Mouse (Mus musculus) gastrocnemius, postnatal 14 days (tissue): ENCODE measurements around the gene Srpr. TPM values are rescaled to one million over a fixed set of nuclear protein-coding genes. Genes with fewer than 3 reads are reported as not detected.

ENCODE experiments used
- DNase-seq: peaks from one replicate; pipeline ENCODE4 v3.0.0; 2021; ENCODE audit warnings: mixed read lengths
- intact Hi-C: fragments of 180-260 bp; cut with DNase I; formaldehyde crosslinking; loops from one replicate; pipeline ENCODE4 v1.15.1; 2025; ENCODE audit warnings: low total_unique reads
- long read RNA-seq, 2 experiments: library from polyadenylated mRNA; stranded (forward); transcript quantifications; one replicate each; pipeline ENCODE4 v2.0.0; 2021
- total RNA-seq, 2 experiments: library from RNA; stranded (reverse); gene quantifications; 2 replicates each; pipeline ENCODE4 v1.2.3; 2021

Gene Srpr
- total RNA-seq = 100 to 1,000 TPM; 167 to 168 TPM
- long read RNA-seq, experiment 1, transcript Srpr-201 (14 exons, 2,993 nt) = major isoform, 247 of 283 reads
- long read RNA-seq, experiment 1, partial matches to known transcripts = 25 of 283 reads
- long read RNA-seq, experiment 1, other reads (novel, unspliced or antisense) = 11 of 283 reads
- long read RNA-seq, experiment 2, transcript Srpr-201 (14 exons, 2,993 nt) = major isoform, 364 of 400 reads
- long read RNA-seq, experiment 2, partial matches to known transcripts = 25 of 400 reads
- long read RNA-seq, experiment 2, other reads (novel, unspliced or antisense) = 11 of 400 reads

DNA sequence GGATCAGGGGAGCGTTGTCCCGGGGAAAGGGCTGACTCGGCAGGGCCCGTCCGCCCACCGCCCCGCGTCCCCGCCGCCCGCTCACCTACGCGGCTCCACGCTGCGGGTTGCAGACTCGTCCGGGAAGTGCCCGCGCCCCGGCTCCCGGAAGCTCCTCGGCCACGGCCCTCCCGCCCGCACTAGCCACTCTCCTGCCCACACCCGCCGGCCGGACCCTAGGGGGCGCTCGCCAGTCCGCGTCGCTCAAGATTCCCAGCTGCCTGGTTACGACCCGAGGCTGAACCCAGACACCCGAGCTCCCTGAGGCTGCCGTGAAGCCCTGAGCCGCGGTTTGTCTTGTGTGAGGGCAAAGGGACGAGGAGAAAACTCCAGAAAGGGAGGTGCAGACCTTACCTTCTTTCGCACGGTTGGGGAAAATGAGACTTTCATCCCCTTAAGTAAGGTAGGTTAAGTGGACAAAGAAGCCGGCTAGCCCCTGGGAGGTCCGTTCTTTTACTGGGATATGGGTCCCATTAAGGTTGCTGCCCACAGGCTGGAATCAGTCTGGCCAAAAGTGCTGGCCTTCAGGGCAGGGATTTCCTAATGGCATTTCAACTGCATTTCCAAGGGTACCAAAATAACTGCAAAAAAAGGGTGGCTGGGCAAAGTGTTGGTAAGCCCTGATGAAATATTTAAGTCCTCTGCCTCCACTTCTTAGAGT lies at the start of gene Srpr, which contains the start of gene Tirap:
Srpr (plus strand) TSS at position 404 of the 700 bp plus-strand sequence.
Tirap (minus strand) TSS at position 520 of the 700 bp plus-strand sequence.
- intact Hi-C loops = no loop called here
- peak; percentile 95 for DNase-seq

- no peak for DNase-seq
- intact Hi-C loops = no loop called here
Measured at GRCm38 (mm10) chr9:35152923-35153322, 47.1 kb upstream of the Srpr start.

GRCm38 (mm10) chr9:35156002-35156710 lies 43.8 kb upstream of the Srpr start:
- intact Hi-C loops = no loop called here
- peak; percentile 69 for DNase-seq

DNA sequence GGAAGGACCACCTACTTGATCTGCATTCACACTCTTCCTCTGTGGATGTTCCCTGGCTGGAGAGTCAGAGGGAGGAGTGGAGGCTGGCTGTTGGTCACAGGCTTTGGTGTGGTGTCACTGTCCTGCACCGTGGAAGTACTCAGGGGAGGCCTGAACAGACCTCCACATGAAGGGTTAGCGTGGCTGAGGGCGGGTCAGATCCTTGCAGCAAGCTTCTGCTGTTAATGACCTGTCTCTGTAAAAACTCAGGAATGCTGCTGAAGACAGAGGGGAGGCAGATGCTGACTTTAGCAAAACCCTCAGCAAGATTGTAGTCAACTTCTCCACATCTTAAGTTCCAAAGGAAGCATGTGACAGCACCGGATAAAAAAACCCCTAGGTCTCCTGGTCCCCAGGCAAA lies 43.1 kb upstream of the Srpr start:
- DNase-seq = no peak
- intact Hi-C loops = no loop called here

GRCm38 (mm10) chr9:35158477-35158876 lies 41.5 kb upstream of the Srpr start:
- intact Hi-C loops = no loop called here
- no peak for DNase-seq

- no peak for DNase-seq
- intact Hi-C loops = loop anchor here (5.0 kb wide), 1 partner anchor 178 kb away; no protein-coding TSS in a partner anchor
Measured at GRCm38 (mm10) chr9:35160662-35161061, 39.3 kb upstream of the Srpr start.

DNA sequence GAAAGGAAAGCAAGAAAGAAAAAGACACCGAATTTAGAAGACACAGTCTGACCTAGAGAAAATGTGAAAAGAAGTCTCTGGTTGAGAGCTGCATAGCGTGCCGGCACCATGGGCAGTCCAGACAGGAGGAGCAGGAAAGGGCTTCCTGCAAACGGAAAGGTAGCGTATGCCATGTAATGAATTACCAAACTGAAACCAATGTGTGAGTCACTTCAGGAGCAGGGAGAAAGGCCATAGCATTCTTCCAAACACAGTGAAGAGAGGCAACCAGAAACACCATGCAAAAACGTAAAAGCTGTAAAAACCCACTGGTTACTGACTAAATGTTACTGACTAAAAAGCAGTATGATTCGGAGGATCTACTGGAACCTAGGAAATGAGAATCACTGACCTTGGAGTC lies 38.3 kb upstream of the Srpr start:
- intact Hi-C loops = loop anchor here (5.0 kb wide), 1 partner anchor 179 kb away; no protein-coding TSS in a partner anchor
- DNase-seq = no peak

DNA sequence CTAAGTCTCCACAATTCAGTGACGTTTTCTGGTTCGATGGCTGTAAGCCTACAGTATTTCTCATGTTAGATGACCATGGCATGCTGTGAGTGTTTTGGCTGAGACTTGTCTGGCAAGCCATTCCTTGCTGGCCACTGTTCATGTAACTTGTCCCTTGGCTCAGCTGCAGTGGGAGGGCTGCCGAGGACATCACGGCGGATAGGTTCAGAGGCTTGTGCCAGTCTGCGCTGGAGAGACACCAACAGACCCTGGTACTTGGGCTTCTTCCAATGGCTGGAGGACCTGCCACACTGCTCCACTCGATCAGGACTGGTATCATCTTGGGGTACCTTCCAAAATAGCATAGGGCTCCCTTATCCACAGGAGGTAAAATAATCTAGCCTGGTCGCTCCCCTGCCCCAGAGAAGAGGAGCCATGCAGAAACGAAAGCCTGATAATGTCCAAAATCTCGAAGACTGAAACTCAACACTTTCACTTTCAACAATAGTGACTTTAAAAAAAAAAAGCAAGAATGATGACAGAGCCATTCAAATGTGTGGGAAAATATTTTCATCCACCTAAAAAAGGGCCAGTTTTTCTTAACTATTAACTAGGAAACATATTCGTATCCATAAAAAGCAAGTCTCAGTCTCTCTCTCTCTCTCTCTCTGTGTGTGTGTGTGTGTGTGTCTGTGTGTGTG lies 36.8 kb upstream of the Srpr start:
- DNase-seq = peak; percentile 73
- intact Hi-C loops = loop anchor here (5.0 kb wide), 1 partner anchor 181 kb away; no protein-coding TSS in a partner anchor

DNA sequence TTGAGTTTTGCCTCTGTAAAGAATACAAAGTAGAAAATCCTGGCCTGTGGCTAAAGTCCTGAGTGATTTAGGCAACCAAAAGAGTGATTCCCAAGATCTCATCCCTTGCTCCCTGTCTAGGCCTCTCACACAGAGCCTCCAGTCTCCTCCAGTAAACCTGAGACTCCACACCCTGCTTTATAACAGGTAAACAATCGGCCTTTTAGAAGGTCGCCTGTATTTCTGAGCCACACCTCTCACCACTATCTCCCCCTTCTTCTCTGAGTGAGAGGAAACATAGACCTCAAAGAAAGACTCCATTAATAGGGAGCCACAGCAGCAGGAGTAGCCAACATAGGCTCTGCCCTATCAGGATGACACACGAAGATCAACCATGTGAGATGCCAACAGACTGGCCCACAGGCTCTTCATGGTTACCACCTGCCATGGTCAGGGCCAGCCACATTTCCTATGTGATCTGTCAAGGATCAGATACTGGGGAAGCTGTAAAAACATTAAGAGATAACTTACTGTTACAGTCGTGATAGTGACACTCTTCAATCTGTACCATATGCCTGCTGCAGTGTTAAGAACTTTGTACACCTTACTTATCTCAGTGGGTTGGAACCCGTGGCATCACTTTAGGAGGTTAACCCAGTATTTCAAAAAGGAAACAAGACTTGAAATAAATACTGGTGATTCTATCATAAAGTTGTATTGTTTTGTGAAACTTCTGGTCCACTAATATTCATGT lies 35.7 kb upstream of the Srpr start:
- intact Hi-C loops = loop anchor here (5.0 kb wide), 1 partner anchor 182 kb away; no protein-coding TSS in a partner anchor
- DNase-seq = no peak

- no peak for DNase-seq
- intact Hi-C loops = loop anchor here (5.0 kb wide), 1 partner anchor 134 kb away; no protein-coding TSS in a partner anchor
Measured at GRCm38 (mm10) chr9:35166144-35166797, 33.7 kb upstream of the Srpr start.

DNA sequence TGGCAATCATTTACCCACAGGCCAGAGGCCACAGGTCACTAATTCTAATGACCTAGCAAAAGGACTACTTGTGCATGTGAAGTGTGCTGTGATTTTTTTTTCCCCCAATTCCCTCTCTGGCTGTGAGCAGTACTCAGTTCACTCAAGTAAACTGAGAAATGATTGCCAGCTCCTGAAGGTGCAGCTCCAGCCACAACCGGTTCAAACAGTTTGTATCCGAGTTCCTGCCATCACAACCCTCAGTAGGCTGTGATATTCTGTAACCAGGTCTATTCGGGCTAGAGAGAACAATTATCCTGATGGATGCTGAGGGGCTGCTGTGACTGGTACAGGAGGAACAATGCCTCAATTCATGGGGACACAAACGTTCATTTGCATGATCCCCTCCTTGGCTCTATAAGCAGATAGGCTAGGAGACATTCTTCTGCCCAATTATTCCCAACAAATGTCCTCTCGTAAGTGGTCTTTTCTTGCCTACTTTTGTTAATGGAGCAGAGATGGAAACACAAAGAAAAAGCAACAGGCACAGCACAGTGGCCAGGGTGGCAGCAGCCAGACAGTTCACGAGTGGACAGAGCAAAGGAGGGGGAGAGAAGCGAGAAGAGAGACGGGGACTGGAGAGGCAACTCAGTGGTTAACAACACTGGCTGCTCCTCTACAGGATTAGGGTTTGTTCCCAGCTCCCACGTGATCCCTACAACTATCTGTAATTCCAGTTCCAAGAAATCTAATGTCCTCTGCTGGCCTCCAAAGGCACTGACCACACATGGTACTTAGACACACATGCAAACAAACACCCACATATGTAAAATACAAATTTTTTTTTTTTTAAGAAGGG lies 33.0 kb upstream of the Srpr start:
- intact Hi-C loops = loop anchor here (5.0 kb wide), 1 partner anchor 135 kb away; no protein-coding TSS in a partner anchor

GRCm38 (mm10) chr9:35170071-35170470 lies 29.9 kb upstream of the Srpr start:
- no peak for DNase-seq
- intact Hi-C loops = no loop called here

More for the DNA sequence above, 33.0 kb upstream of the Srpr start:
- no peak for DNase-seq

GRCm38 (mm10) chr9:35173331-35173730 lies 26.6 kb upstream of the Srpr start:
- intact Hi-C loops = no loop called here

GRCm38 (mm10) chr9:35175251-35176123 lies 24.5 kb upstream of the Srpr start, which contains the start of gene Dcps:
Dcps (minus strand) TSS chr9:35176061.
- intact Hi-C loops = no loop called here
- DNase-seq = peak; percentile 93

More at GRCm38 (mm10) chr9:35173331-35173730, 26.6 kb upstream of the Srpr start:
- no peak for DNase-seq

DNA sequence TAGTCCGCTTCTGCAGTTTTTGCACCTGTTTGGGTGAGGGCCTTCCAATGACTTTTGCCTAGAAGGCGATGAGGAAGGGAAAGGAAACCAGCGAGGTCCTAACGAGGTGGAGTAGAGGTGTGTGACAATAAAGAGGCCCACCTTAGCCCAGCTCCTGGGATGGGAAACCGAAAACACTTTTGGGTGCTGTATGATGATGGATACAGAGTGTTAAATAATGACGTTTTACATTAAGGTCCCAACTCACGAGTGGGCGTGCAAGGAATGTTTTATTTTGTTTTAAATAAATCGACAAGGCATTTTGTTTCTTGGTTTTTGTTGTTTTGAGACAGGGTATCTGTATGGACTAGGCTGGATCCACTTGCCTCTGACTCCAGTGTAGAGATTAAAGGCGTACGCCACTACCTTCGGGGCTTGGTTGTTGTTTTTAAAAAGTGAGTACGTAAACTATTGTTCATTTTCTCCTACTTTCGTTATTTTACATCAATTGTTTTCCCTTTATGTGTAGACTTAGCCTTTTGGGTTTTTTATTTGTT lies 23.8 kb upstream of the Srpr start:
- no peak for DNase-seq
- intact Hi-C loops = no loop called here

DNA sequence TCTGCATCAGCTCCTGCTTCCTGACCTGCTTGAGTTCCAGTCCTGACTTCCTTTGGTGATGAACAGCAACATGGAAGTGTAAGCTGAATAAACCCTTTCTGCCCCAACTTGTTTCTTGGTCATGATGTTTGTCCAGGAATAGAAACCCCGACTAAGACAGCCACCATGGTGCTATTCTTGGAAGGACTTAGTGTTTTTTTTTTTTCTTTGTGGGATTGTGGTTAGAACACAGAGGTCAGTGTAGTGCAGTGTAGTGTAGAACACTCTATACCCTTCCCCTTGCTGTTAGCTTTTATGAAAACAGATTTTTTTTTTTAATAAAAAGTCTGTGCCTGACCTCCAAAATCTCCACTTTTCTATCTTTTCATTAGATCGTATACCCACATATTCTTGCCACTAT lies 17.1 kb upstream of the Srpr start:
- intact Hi-C loops = loop anchor here (10.0 kb wide), 1 partner anchor 82 kb away; the partner anchor contains the start of genes Fam118b and Rpusd4
- DNase-seq = no peak
